Mouse (Mus musculus): ENCODE results near the gene Rpap2. TPM values are rescaled to one million over a fixed set of nuclear protein-coding genes. Genes with fewer than 3 reads are reported as not detected.

Rpap2 gene
- polyA plus RNA-seq, 1 experiment = not detected

- no peaks in the 10 kb centered on the region for H3K4me1 ChIP-seq (ENCODE audit: control insufficient read depth, insufficient read depth, low read length)
- 91% methylated on average over 3 of the region's 3 CpGs for WGBS
- no peak overlapping the region for H3K4me3 ChIP-seq (ENCODE audit: insufficient read depth, low read depth, low read length)
- TF ChIP-seq CTCF (IDR thresholded peaks at IDR 0.05; ENCODE audit: insufficient read depth, low read depth, low read length) = no peak
- TF ChIP-seq POLR2A (IDR thresholded peaks at IDR 0.05; ENCODE audit: insufficient read depth, low read depth, low read length) = no peak
- no peak overlapping the region for H3K27ac ChIP-seq (ENCODE audit: insufficient read depth, low read depth, low read length)
These were observed 24.2 kb downstream of the Rpap2 start for GRCm38 (mm10) chr5:107621327-107621726.

GRCm38 (mm10) chr5:107633651-107634050 lies 36.5 kb downstream of the Rpap2 start:
- Histone ChIP-seq H3K27ac (ENCODE audit: insufficient read depth, low read depth, low read length) (no peak overlapping the region), H3K4me3 (ENCODE audit: insufficient read depth, low read depth, low read length) (no peak overlapping the region), H3K4me1 (ENCODE audit: control insufficient read depth, insufficient read depth, low read length) (no peaks in the 10 kb centered on the region)
- WGBS = 95% methylated on average over 4 of the region's 4 CpGs
- TF ChIP-seq CTCF (IDR thresholded peaks at IDR 0.05; ENCODE audit: insufficient read depth, low read depth, low read length) (no peak), POLR2A (IDR thresholded peaks at IDR 0.05; ENCODE audit: insufficient read depth, low read depth, low read length) (no peak)

- Histone ChIP-seq H3K27ac (ENCODE audit: insufficient read depth, low read depth, low read length) (no peak overlapping the region), H3K4me1 (ENCODE audit: control insufficient read depth, insufficient read depth, low read length) (no peaks in the 10 kb centered on the region), H3K4me3 (ENCODE audit: insufficient read depth, low read depth, low read length) (no peak overlapping the region)
- 81% methylated on average over 1 of the region's 1 CpGs for WGBS
- TF ChIP-seq CTCF (IDR thresholded peaks at IDR 0.05; ENCODE audit: insufficient read depth, low read depth, low read length) (no peak), POLR2A (IDR thresholded peaks at IDR 0.05; ENCODE audit: insufficient read depth, low read depth, low read length) (no peak)
These were observed 39.9 kb downstream of the Rpap2 start for GRCm38 (mm10) chr5:107637106-107637505.

GRCm38 (mm10) chr5:107638366-107638765 lies 41.2 kb downstream of the Rpap2 start:
- Histone ChIP-seq H3K4me1 (ENCODE audit: control insufficient read depth, insufficient read depth, low read length) (no peaks in the 10 kb centered on the region), H3K4me3 (ENCODE audit: insufficient read depth, low read depth, low read length) (no peak overlapping the region), H3K27ac (ENCODE audit: insufficient read depth, low read depth, low read length) (no peak overlapping the region)
- no peak for TF ChIP-seq POLR2A (IDR thresholded peaks at IDR 0.05; ENCODE audit: insufficient read depth, low read depth, low read length)
- no peak for TF ChIP-seq CTCF (IDR thresholded peaks at IDR 0.05; ENCODE audit: insufficient read depth, low read depth, low read length)
- WGBS = 83% methylated on average over 8 of the region's 8 CpGs

GRCm38 (mm10) chr5:107644595-107644994 lies 47.4 kb downstream of the Rpap2 start:
- TF ChIP-seq CTCF (IDR thresholded peaks at IDR 0.05; ENCODE audit: insufficient read depth, low read depth, low read length) (no peak), POLR2A (IDR thresholded peaks at IDR 0.05; ENCODE audit: insufficient read depth, low read depth, low read length) (no peak)
- WGBS = 94% methylated on average over 2 of the region's 2 CpGs
- no peaks in the 10 kb centered on the region for H3K4me1 ChIP-seq (ENCODE audit: control insufficient read depth, insufficient read depth, low read length)
- H3K27ac ChIP-seq (ENCODE audit: insufficient read depth, low read depth, low read length) = no peak overlapping the region
- no peak overlapping the region for H3K4me3 ChIP-seq (ENCODE audit: insufficient read depth, low read depth, low read length)

GRCm38 (mm10) chr5:107645935-107646334 lies 48.8 kb downstream of the Rpap2 start:
- H3K4me3 ChIP-seq (ENCODE audit: insufficient read depth, low read depth, low read length) = no peak overlapping the region
- no peaks in the 10 kb centered on the region for H3K4me1 ChIP-seq (ENCODE audit: control insufficient read depth, insufficient read depth, low read length)
- H3K27ac ChIP-seq (ENCODE audit: insufficient read depth, low read depth, low read length) = no peak overlapping the region
- TF ChIP-seq POLR2A (IDR thresholded peaks at IDR 0.05; ENCODE audit: insufficient read depth, low read depth, low read length) = no peak
- TF ChIP-seq CTCF (IDR thresholded peaks at IDR 0.05; ENCODE audit: insufficient read depth, low read depth, low read length) = no peak
- 69% methylated on average over 2 of the region's 2 CpGs for WGBS

- H3K27ac ChIP-seq (ENCODE audit: insufficient read depth, low read depth, low read length) = no peak overlapping the region
- H3K4me3 ChIP-seq (ENCODE audit: insufficient read depth, low read depth, low read length) = no peak overlapping the region
- no peak for TF ChIP-seq POLR2A (IDR thresholded peaks at IDR 0.05; ENCODE audit: insufficient read depth, low read depth, low read length)
- TF ChIP-seq CTCF (IDR thresholded peaks at IDR 0.05; ENCODE audit: insufficient read depth, low read depth, low read length) = no peak
- 91% methylated on average over 4 of the region's 4 CpGs for WGBS
- H3K4me1 ChIP-seq (ENCODE audit: control insufficient read depth, insufficient read depth, low read length) = no peaks in the 10 kb centered on the region
These were observed 50.4 kb downstream of the Rpap2 start for GRCm38 (mm10) chr5:107647580-107647979.

- WGBS = 90% methylated on average over 5 of the region's 5 CpGs
- Histone ChIP-seq H3K4me1 (ENCODE audit: control insufficient read depth, insufficient read depth, low read length) (no peaks in the 10 kb centered on the region), H3K4me3 (ENCODE audit: insufficient read depth, low read depth, low read length) (no peak overlapping the region), H3K27ac (ENCODE audit: insufficient read depth, low read depth, low read length) (no peak overlapping the region)
- TF ChIP-seq CTCF (IDR thresholded peaks at IDR 0.05; ENCODE audit: insufficient read depth, low read depth, low read length) (no peak), POLR2A (IDR thresholded peaks at IDR 0.05; ENCODE audit: insufficient read depth, low read depth, low read length) (no peak)
These were observed 51.5 kb downstream of the Rpap2 start for GRCm38 (mm10) chr5:107648552-107649125.

- 88% methylated on average over 2 of the region's 2 CpGs for WGBS
- no peaks in the 10 kb centered on the region for H3K4me1 ChIP-seq (ENCODE audit: control insufficient read depth, insufficient read depth, low read length)
- no peak overlapping the region for H3K4me3 ChIP-seq (ENCODE audit: insufficient read depth, low read depth, low read length)
- H3K27ac ChIP-seq (ENCODE audit: insufficient read depth, low read depth, low read length) = no peak overlapping the region
- TF ChIP-seq POLR2A (IDR thresholded peaks at IDR 0.05; ENCODE audit: insufficient read depth, low read depth, low read length) = no peak
- no peak for TF ChIP-seq CTCF (IDR thresholded peaks at IDR 0.05; ENCODE audit: insufficient read depth, low read depth, low read length)
These were observed 52.5 kb downstream of the Rpap2 start for GRCm38 (mm10) chr5:107649680-107650079.

GRCm38 (mm10) chr5:107650427-107650826 lies 53.3 kb downstream of the Rpap2 start:
- no peaks in the 10 kb centered on the region for H3K4me1 ChIP-seq (ENCODE audit: control insufficient read depth, insufficient read depth, low read length)
- no peak for TF ChIP-seq POLR2A (IDR thresholded peaks at IDR 0.05; ENCODE audit: insufficient read depth, low read depth, low read length)
- TF ChIP-seq CTCF (IDR thresholded peaks at IDR 0.05; ENCODE audit: insufficient read depth, low read depth, low read length) = no peak
- no peak overlapping the region for H3K4me3 ChIP-seq (ENCODE audit: insufficient read depth, low read depth, low read length)
- WGBS = 94% methylated on average over 1 of the region's 1 CpGs
- no peak overlapping the region for H3K27ac ChIP-seq (ENCODE audit: insufficient read depth, low read depth, low read length)
